Mouse (Mus musculus) NIH3T3 (cell line): Measurements from ENCODE around the gene Myadm.

ENCODE experiments used
- DNase-seq: peaks from one replicate; pipeline ENCODE4 v3.0.0-alpha.2; 2012; ENCODE audit warnings: low read depth

Gene Myadm

GRCm38 (mm10) chr7:3288976-3289970 is at the start of gene Myadm, which contains the start of gene Prkcg:
Myadm (plus strand) TSS chr7:3289080.
Prkcg (plus strand) TSS chr7:3289179.
- DNase-seq: peak; percentile 88

DNA sequence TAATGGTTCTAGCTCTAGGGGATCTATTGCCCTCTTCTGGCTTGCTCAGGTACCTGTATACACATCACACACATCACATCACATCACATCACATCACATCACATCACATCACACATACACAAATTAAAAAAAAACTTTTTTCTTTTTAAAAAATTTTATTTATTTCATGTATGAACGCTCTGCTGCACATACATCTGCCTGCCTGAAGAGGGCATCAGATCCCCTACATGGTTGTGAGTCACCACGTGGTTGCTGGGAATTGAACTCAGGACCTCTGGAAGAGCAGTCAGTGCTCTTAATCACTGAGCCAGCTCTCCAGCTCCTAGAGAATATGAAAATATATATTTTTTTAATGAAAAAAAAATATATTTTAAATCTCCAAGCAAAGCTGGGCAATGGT is 49.7 kb upstream of the Myadm start:
- no peak for DNase-seq

DNA sequence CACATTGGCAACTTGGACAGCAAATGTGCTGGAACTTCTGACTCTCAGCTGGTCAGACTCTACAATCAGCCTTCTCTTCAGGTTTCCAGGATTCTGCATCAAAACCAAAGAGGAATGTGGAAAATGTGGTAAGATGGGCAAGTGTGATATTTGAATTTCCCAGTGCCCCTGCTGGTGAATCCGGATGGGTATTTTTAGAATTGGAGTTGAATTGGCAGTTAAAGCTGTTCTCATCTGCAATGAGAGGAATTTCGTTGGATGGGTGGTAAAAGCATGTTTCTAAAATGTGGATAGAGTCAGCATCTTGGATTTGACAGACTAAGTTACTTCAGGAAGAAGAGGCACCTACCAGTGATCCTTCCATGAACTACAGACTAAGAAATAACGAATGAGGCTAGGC is 28.2 kb upstream of the Myadm start:
- DNase-seq: no peak

GRCm38 (mm10) chr7:3261446-3261845 is 27.4 kb upstream of the Myadm start:
- no peak for DNase-seq

- DNase-seq: peak; percentile 59
Measured at GRCm38 (mm10) chr7:3262789-3263188, 26.1 kb upstream of the Myadm start.

- DNase-seq: no peak
Measured at GRCm38 (mm10) chr7:3264390-3265022, 24.4 kb upstream of the Myadm start.

- DNase-seq: peak; percentile 70
Measured at GRCm38 (mm10) chr7:3265311-3265710, 23.6 kb upstream of the Myadm start.

- DNase-seq: no peak
Measured at GRCm38 (mm10) chr7:3267261-3267660, 21.6 kb upstream of the Myadm start.

DNA sequence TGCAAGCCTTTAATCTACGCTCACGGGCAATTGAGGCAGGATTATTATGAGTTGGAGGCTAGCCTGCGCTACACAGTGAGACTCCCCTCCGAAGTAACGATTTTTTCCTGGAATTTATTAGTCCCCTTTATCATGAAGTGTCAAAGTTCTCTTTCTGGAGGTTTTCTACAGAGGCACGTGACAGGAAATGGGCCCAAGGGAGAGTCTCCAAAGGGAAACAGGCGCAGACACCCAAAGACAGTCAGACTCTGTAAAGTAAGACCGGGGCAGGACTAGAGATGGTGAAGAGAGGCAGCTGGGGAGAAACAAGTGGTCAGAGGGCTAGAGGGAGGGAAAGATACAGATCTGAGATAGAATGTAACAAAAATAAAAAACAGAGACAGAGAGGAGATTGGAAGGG is 21.0 kb upstream of the Myadm start:
- no peak for DNase-seq

DNA sequence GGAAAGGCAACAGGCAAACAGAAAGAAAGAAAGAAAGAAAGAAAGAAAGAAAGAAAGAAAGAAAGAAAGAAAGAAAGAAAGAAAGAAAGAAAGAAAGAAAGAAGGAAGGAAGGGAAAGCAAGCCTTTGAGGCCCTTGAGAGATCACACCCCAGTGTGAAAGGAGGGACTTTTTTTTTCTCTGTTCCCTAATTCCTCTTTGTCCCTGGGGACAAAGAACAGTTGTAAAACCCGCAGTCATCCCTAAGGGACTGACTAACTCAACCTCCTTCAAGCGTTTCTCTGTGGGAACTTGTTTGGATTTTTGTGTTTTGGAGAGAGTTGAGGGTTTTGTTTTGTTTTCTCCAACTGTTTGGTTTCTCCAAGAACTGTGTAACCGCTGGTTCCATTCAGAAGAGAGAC is 20.6 kb upstream of the Myadm start:
- no peak for DNase-seq

DNA sequence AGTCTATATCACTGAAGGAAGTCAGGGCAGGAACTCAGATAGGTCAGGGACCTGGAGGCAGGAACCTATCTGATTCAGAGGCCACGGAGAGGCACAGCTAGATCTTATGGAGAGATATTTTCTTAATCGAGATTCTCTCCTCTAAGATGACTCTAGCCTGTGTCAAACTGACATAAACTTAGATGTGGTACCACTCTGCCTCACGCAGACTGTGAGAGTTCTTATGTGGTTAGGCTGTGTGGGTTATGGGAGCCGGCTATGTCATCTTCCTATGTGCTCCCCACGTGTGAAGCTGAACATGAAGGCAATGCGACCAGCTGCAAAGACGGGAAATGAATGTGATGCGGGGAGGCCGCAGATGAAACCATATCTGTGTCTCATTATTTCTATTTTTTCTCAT is 16.7 kb upstream of the Myadm start:
- DNase-seq: no peak

- peak; percentile 81 for DNase-seq
Measured at GRCm38 (mm10) chr7:3275455-3276170, 13.3 kb upstream of the Myadm start.

DNA sequence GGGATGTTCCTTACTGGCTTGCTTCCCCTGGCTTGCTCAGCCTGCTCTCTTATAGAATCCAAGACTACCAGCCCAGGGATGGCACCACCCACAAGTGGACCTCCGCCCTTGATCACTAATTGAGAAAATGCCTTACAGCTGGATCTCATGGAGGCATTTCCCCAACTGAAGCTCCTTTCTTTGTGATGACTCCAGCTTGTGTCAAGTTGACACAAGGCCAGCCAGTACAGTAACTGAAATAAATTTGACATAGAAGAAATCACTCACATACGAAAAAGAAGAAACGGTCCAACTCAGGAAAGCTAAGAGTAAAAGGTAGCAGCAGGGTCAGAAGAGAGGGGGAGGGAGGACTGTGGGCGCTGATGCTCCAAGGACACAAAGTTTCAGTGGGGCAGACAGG is 12.1 kb upstream of the Myadm start:
- DNase-seq: peak; percentile 55

GRCm38 (mm10) chr7:3280080-3280653 is 8.7 kb upstream of the Myadm start:
- no peak for DNase-seq

DNA sequence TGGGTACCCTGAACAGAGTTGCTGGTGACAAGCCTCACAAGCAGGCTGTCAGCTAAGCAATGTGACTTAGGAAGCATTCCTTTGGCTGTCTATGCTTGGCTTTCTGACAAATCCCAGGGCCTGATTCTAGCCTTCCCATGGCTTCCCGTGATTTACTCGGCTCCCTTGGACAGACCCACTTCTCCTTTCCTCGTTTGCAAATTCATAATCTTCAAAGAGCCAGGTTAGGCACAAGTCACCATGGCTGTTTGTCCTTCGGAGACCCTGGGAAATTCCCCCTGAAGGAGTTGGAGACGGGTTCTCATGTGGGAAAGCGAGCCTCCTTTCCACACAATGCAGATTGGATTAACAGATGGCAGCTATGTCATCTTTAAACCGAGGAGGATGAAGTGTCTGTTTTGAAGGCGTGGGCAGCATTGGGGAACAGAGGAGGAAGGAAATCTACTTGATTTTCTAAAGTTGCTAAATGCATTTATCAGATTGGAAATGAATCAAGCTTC is 8.2 kb upstream of the Myadm start:
- DNase-seq: no peak

DNA sequence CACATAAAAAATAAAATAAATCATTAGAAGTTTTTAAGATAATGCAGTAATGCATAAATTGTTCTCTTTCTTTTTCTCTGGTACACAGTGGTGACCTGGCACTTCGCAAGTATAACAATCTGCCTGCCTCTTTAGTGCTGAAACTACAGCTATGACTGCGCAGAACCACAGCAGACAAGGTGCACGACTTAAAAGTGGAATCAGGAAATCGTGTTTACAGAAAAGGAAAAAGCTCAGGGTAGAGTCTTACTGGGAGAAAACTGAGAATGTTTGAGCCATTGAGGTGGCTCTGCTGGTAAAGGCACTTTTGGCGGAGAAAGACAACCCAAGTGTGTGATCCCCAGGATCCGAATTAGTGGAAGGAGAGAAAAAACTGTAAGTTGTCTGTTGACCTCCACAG is 7.1 kb upstream of the Myadm start:
- no peak for DNase-seq

DNA sequence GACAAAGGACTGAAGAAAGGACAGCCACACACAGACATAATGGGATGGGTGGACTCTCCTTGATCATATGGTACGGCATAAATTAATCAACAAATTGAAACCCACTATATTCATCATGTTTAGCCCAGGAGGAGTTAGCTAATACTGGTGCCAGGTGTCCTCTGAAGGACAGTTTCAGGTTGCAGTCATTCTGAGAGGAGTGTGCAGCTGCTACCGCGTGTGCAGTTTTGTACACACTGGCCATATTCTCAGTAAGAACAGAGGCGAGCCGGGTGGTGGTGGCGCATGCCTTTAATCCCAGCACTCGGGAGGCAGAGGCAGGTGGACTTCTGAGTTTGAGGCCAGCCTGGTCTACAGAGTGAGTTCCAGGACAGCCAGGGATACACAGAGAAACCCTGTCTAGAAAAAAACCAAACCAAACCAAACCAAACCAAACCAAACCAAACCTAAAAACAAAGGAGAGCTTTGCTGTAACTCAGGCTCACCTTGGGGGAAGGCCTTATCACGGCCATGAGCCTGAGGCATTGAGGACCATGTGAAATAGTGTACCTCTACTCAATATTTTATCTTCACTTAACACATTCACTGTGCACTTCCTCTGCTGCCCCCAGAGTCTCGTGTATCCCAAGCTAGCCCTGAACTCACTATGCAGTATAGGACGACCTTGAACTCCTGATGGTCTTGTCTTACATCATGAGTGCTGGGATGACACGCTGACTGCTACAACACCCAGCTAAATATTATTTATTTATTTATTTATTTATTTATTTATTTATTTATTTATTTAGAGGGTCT is 5.6 kb upstream of the Myadm start:
- DNase-seq: no peak

DNA sequence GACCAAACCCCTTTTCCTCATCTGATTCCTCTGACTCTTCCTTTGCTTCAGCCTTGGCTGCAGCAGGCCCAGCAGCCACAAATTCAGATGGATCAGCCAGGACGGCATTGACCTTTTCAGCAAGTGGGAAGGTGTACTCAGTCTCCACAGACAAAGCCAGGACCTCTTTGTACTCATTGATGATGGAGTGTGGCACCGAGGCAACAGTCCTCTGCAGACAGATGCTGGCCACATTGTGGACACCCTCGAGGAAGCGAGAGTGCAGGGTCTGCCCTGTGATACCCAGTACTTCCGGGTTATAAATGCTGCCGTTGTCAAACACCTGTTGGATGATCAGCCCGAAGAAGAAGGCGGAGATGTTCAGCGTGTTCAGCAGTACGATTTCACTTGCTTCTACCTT is 4.3 kb upstream of the Myadm start:
- no peak for DNase-seq

GRCm38 (mm10) chr7:3286036-3286435 is 2.8 kb upstream of the Myadm start:
- DNase-seq: no peak

- peak; percentile 87 for DNase-seq
Measured at GRCm38 (mm10) chr7:3287186-3287585, 1.7 kb upstream of the Myadm start.
